Mouse (Mus musculus) cerebellum, adult 2 months (tissue): Measurements from ENCODE around the gene Pum1. TPM values are rescaled to one million over a fixed set of nuclear protein-coding genes. Genes with fewer than 3 reads are reported as not detected.

ENCODE experiments used
- DNase-seq, 2 experiments: peaks; one replicate each; pipeline ENCODE4 v3.0.0; 2021
- H3K27ac ChIP-seq: fragments of 200-500 bp; 2 replicates; pipeline ENCODE4 v1.5.1; 2012; ENCODE audit warnings: low read length, control low read depth, inconsistent platforms; ENCODE audit not compliant: insufficient read depth
- H3K27me3 ChIP-seq: fragments of 200-500 bp; 2 replicates; pipeline ENCODE4 v1.6.1; 2012; ENCODE audit warnings: inconsistent platforms, mild to moderate bottlenecking, low read length, moderate library complexity; ENCODE audit not compliant: control insufficient read depth, insufficient read depth
- H3K4me1 ChIP-seq: fragments of 200-500 bp; 2 replicates; pipeline ENCODE4 v1.6.1; 2011; ENCODE audit warnings: low read length; ENCODE audit not compliant: control insufficient read depth, insufficient read depth
- H3K4me3 ChIP-seq: fragments of 200-500 bp; replicated peaks from 2 replicates; pipeline ENCODE3; 2011; ENCODE audit warnings: mild to moderate bottlenecking, low read depth, low read length, control low read depth; ENCODE audit not compliant: insufficient read depth
- CTCF ChIP-seq: fragments of 200-500 bp; IDR thresholded peaks from 2 replicates; pipeline ENCODE4 v1.5.1; 2011; ENCODE audit warnings: low read depth, mild to moderate bottlenecking, control low read depth, low read length, moderate library complexity, borderline replicate concordance; ENCODE audit not compliant: insufficient read depth
- POLR2A ChIP-seq: fragments of 200-500 bp; IDR thresholded peaks from 2 replicates; pipeline ENCODE4 v1.6.1; 2011; ENCODE audit warnings: low read length, control low read depth, borderline replicate concordance; ENCODE audit not compliant: insufficient read depth
- WGBS: fragments of 180-500 bp; shearing (Covaris S2); methylation state at CpG from one replicate; pipeline ENCODE4 v1.1.7; 2018; 5-methylcytosine and 5-hydroxymethylcytosine counted together
- polyA plus RNA-seq: library from polyadenylated mRNA; depleted of rRNA; stranded (reverse); fragments of >200 nt; gene quantifications from 2 replicates; pipeline ENCODE4 v1.2.3, GENCODE M21; 2012

Pum1 gene
- polyA plus RNA-seq, 1 experiment = 49.6 TPM

GRCm38 (mm10) chr4:130798416-130798815, 135.3 kb downstream of the Pum1 start:
- Histone ChIP-seq H3K4me3 (no peak overlapping the region), H3K27ac (no peak overlapping the region), H3K4me1 (peaks cover 36% of the 10 kb centered on the region), H3K27me3 (no peaks in the 10 kb centered on the region)
- no peak for TF ChIP-seq CTCF
- TF ChIP-seq POLR2A = no peak
- DNase-seq = no peak
- WGBS = 45% methylated on average over 1 of the region's 1 CpGs

GRCm38 (mm10) chr4:130799118-130799517, 136.0 kb downstream of the Pum1 start:
- DNase-seq = peak; percentile 53 to 62
- no peak overlapping the region for H3K27ac ChIP-seq

GRCm38 (mm10) chr4:130799582-130799981, 136.5 kb downstream of the Pum1 start:
- no peak overlapping the region for H3K4me3 ChIP-seq
- peaks cover 40% of the 10 kb centered on the region for H3K4me1 ChIP-seq

More at GRCm38 (mm10) chr4:130799118-130799517, 136.0 kb downstream of the Pum1 start:
- no peaks in the 10 kb centered on the region for H3K27me3 ChIP-seq
- no peak for TF ChIP-seq POLR2A
- no peak for TF ChIP-seq CTCF
- peaks cover 39% of the 10 kb centered on the region for H3K4me1 ChIP-seq
- H3K4me3 ChIP-seq = no peak overlapping the region
- WGBS = 9% methylated on average over 4 of the region's 4 CpGs

GRCm38 (mm10) chr4:130800147-130800546, 137.0 kb downstream of the Pum1 start:
- no peak overlapping the region for H3K27ac ChIP-seq

More at GRCm38 (mm10) chr4:130799582-130799981, 136.5 kb downstream of the Pum1 start:
- H3K27me3 ChIP-seq = no peaks in the 10 kb centered on the region
- H3K27ac ChIP-seq = no peak overlapping the region
- WGBS = 66% methylated on average over 5 of the region's 5 CpGs
- no peak for DNase-seq
- TF ChIP-seq CTCF = no peak
- TF ChIP-seq POLR2A = no peak

GRCm38 (mm10) chr4:130801198-130801597, 138.1 kb downstream of the Pum1 start:
- WGBS = 96% methylated on average over 5 of the region's 5 CpGs

More at GRCm38 (mm10) chr4:130800147-130800546, 137.0 kb downstream of the Pum1 start:
- DNase-seq = no peak
- TF ChIP-seq CTCF (no peak), POLR2A (no peak)
- peaks cover 46% of the 10 kb centered on the region for H3K4me1 ChIP-seq
- no peaks in the 10 kb centered on the region for H3K27me3 ChIP-seq
- H3K4me3 ChIP-seq = no peak overlapping the region
- 82% methylated on average over 6 of the region's 6 CpGs for WGBS

GRCm38 (mm10) chr4:130801624-130802329, 138.7 kb downstream of the Pum1 start:
- H3K27ac ChIP-seq = no peak overlapping the region
- 79% methylated on average over 10 of the region's 10 CpGs for whole genome bisulfite sequencing
- no peaks in the 10 kb centered on the region for H3K27me3 ChIP-seq
- H3K4me1 ChIP-seq = peaks cover 58% of the 10 kb centered on the region
- TF ChIP-seq CTCF (no peak), POLR2A (no peak)
- no peak for DNase-seq
- H3K4me3 ChIP-seq = no peak overlapping the region

More at GRCm38 (mm10) chr4:130801198-130801597, 138.1 kb downstream of the Pum1 start:
- Histone ChIP-seq H3K4me1 (peaks cover 56% of the 10 kb centered on the region), H3K27ac (no peak overlapping the region), H3K27me3 (no peaks in the 10 kb centered on the region), H3K4me3 (no peak overlapping the region)
- DNase-seq = no peak
- TF ChIP-seq POLR2A (no peak), CTCF (no peak)

GRCm38 (mm10) chr4:130803591-130803990, 140.5 kb downstream of the Pum1 start:
- DNase-seq = no peak
- Histone ChIP-seq H3K4me1 (peaks cover 55% of the 10 kb centered on the region), H3K4me3 (no peak overlapping the region), H3K27me3 (no peaks in the 10 kb centered on the region), H3K27ac (no peak overlapping the region)
- WGBS = 88% methylated on average over 2 of the region's 2 CpGs
- no peak for TF ChIP-seq CTCF
- TF ChIP-seq POLR2A = no peak

GRCm38 (mm10) chr4:130804292-130804691, 141.2 kb downstream of the Pum1 start:
- no peaks in the 10 kb centered on the region for H3K27me3 ChIP-seq
- DNase-seq = peak in 1 of 2 experiments; percentile 42
- H3K27ac ChIP-seq = no peak overlapping the region
- TF ChIP-seq CTCF (no peak), POLR2A (no peak)
- 41% methylated on average over 2 of the region's 2 CpGs for WGBS
- H3K4me1 ChIP-seq = peaks cover 52% of the 10 kb centered on the region
- no peak overlapping the region for H3K4me3 ChIP-seq
